Mouse (Mus musculus): ENCODE results near the gene Mpp3.
A peak's percentile ranks its signal among the peaks of the same experiment; 100 is the strongest.
"Not testable (repeated sequence)": the region's sequence is repeated elsewhere in the genome, so short reads cannot be mapped to it uniquely, and the experiment has no call there.

The Mpp3 gene

DNA sequence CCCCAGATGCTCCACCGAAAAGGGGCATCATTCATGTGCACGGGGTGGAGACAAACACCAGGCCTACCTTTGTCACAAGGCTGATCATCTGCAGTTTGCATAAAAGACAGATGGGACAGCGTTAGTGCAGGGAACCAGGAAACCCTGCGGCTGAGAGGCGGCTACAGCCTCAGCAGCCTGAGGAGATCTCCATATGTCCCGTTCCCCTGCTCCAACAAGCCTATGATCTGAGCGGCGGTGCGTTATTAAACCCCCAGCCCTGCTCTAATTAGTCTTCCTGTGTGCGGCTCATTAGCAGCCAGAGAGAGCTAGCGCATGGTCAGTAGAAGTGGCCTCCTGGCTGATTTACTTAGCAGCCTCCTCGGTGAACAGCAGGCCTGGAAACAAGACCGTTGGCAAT lies 18.1 kb downstream of the Mpp3 start:
- DNase-seq (ENCODE audit: low read depth): no peak

DNA sequence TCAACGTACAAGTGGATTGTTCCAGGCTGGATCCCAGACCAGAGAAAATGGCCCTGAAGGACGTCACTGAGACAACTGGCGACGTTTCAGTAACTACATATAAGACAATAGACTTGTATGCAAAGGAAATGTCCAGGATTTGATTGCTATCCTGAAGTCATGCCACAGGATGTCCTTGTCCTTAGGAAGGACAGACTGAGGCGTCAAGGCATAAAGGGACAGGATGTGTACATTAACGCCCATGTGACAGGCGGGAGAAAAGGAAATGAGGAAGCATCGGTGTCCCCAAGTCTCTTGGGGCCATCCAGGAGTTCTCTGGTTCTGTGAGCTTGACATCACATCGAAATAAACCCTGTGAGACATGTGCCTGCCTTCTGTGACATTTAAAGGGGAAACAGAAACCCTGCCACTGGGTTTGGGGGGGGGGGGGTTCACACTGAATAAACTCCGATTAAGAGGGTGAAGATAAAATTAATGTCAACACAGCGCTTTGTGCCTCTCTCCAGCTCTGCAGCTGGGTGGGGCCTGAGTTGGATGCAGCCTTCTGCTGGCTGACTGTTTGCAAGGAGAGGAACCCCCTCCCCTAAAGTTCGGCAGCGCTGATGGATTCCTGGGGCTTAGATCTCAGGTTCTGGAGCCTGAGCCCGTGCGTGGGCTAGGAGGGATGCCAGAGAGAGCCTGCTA lies 19.2 kb downstream of the Mpp3 start:
- DNase-seq (ENCODE audit: low read depth): no peak

DNA sequence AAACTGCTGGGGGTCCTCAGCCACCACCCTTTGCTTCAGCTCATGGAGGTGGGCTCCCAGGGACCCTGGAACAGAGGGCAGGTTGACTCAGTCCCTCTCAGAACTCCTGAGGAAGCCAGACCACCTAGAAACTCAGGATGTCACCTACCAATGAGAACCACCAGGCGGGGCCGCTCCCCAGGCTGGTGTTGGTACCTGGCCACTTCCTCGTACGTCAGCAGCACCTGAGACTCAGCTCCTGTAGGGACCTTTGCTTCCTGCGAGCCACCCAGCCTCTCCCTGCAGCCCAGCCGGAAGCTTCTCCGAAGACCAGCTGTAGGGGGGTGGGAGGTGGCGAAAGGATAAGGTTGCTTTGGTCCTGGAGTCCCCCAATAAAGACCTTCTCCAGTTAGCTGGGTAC lies 19.9 kb downstream of the Mpp3 start:
- DNase-seq (ENCODE audit: low read depth): no peak

DNA sequence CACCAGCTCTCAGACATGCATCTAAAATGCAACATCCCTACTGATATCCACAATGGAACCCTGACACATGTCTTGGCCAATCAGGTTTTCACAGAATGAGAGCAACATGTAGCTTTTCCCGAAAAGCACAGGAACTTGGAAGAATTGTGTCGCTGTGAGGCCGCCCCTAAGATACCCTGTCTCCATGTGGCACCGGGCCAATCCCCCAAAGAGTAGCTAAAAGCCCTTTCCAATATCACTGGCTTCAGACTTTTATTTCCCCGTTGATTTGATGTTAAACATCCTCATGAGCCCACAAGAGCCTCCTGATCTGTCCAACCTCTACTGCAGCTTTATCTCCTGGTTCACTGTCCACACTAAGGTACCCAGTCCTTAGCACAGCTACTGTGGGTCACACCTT lies 21.6 kb downstream of the Mpp3 start:
- no peak for DNase-seq (ENCODE audit: low read depth)

DNA sequence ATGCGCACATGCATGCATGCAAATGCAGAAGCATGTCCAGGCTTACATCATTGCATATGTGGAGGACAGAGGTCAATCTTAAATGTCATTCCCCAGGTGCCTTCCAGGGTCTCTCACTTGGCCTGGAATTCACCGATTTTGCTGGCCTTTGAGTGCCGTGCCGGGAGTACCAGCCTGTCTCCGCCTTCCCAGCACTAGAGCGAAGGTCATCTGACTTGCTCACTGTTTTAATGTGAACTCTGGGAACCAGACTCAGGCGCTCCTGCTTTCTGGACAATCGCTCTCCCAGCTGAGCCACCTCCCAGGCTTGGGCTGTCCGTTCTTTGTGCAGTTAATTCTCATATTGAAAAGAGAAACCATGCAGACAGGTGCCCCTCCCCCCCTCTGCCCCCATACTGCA lies 22.0 kb downstream of the Mpp3 start:
- no peak for DNase-seq (ENCODE audit: low read depth)

DNA sequence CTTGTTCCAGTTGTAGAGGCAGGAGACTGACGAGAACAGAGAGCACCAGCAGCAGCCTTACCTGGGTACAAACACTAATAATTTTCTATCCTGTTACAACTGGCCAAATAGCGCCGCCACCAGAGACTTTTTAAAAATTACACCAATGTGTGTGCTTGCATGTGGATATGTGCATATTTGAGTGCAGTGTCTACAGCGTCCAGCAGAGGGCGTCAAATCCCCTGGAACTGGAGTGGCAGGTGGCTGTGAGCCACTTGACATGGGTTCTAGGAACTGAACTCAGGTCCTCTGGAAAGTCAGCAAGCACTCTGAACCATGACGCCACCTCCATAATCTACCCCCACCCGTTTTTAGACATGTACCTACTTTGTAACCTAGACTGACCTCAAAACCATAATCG lies 24.0 kb downstream of the Mpp3 start:
- no peak for DNase-seq (ENCODE audit: low read depth)

DNA sequence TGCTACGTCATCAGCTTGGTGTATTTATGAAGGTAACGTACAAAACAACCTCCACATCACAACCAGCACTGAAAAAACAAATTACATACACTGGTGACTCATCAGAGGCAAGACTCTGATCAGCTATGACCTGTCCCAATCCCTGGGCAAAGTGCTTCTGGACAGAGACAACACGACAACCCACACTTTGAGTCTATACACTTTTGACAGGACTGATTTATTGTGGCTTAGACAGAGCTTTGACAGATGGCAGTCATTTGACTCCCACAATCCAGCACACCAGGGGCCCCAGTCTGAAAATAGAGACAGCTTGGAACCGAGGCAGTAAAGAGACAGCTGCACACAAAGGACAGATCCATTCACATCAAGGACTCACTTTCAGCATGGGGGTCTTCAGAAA lies 28.8 kb downstream of the Mpp3 start:
- DNase-seq (ENCODE audit: low read depth): no peak

DNA sequence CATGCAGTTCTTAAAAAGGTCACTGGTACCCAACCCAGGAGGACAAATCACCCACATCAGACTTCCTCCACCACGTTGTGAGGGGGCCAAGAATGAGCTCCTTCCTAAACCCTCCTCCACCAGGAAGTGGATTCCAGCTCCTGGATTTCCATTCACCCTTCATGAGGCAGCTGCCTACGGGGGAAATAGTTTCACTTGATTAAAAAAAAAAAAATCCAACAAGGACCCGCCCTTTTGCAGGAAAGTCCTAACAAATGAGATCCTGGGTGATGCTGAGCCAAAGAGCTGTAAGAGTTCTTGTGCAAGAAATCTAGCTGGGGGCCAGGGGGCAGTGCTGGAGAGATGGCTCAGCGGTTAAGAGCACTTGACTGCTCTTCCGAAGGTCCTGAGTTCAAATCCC lies 30.0 kb downstream of the Mpp3 start:
- DNase-seq (ENCODE audit: low read depth): peak; percentile 58

DNA sequence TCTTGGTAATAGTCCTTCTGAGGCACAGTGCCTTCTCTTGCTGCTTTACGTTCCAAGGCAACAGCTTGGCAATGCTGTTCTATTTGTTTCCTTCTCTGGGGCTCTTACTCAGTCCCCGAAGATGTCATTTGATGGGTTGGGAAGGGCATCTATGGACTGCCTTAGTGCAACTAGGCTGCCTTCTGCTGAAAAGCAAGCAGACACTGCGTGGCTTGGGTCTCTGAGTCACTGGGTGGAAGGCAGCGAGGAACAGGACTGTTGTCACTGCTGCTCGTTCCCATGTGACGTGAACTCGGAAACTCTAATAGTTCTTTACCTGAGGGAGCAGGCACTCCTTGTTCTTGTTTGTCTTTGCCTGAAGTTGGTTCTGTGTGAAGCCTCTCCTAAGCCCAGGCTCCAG lies 32.3 kb downstream of the Mpp3 start:
- DNase-seq (ENCODE audit: low read depth): no peak

DNA sequence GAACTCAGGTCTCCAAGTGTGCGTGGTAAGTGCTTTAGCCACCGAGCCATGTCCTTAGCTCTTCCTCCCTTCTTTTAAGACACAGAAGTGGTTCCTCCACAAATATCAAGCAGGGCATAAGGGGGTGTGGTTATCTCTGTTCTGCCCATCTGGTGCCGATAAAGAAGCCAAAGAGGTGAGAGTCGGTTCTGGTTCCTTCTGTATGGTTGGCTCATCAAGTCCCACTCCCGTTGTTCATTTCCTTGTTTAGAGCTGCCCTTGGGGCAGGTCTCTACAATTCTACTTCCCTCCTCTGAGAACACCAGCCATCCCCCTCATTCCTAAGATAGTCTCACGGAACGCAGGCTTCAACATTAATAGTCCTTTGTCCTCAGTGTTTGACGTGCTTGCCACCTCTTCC lies 34.2 kb downstream of the Mpp3 start:
- DNase-seq (ENCODE audit: low read depth): no peak

DNA sequence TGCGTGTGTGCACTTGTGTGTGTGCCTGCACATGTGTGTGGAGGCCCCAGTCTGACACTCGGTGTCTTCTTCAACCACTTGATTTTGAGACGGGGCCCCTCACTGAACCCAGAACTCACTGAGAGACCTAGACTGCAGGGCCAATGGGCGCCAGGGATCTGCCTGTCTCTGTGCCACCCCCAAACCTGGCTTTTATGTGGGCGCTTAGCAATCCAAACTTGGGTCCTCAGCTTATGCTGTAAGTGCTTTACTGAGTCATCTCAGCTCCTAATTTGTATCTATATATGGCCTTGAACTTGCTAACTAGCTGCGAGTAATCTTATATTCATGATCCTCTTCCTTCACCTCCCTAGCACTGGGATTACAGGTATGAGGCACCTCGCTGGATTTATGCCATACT lies 35.9 kb downstream of the Mpp3 start:
- no peak for DNase-seq (ENCODE audit: low read depth)

DNA sequence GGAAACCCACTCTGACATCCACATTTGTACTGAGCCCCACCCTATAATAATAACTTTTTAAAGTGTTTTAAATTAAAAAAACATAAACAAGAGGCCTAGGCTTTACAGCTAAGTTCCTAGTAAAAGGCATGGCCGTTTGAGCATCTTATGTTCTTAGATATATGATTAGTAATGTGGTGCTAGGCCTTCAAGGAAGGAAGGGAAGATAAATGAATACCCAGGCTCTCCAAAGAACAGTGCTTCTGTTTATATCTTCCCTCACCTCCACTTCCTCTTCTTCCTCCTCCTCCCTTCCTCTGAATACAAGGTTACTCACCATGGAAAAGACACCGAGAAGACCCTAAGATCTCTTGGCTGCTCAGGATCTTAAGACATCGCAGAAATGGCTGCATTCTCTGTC lies 36.4 kb downstream of the Mpp3 start:
- DNase-seq (ENCODE audit: low read depth): no peak

DNA sequence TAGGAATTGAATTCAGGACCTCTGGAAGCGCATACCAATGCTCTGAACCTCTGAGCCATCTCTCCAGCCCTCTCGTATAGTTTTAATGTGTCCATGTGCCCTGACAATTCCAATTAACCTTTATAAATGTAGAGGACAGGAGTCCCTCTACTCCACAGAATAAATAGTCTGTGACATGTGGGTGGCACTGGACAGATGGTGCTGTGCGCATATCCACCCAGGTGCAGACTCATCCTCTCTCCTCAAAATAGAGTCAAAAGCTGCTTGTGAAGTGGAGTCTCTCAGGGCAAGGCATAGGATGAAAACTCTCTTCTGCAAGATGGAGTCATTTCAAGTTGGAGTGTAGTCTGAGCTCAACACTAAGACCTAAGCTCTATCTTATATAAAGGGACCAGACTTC lies 38.0 kb downstream of the Mpp3 start:
- DNase-seq (ENCODE audit: low read depth): no peak

DNA sequence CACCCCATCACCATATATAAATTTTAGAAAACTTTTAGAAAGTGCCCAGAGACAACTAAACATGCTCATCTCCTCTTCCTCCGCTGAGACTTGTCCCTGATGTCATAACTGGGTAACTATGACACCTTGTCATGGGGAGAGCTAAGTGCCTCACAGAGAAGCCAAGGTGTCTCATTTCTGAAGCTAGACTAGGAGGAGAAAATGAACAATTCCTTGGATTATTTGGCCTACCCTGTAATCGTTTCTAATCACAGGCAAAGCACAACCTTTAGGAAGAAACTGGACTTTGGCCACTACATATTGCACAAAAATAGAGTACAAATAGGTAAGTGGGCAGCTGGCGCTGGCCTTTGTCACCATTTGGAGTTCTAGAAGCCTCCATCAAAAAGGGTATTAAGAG lies 41.3 kb downstream of the Mpp3 start, which contains the start of gene Dusp3:
Gene Dusp3, minus strand, starts transcription at position 101 of the 400 bp plus-strand sequence.
- DNase-seq (ENCODE audit: low read depth): no peak

DNA sequence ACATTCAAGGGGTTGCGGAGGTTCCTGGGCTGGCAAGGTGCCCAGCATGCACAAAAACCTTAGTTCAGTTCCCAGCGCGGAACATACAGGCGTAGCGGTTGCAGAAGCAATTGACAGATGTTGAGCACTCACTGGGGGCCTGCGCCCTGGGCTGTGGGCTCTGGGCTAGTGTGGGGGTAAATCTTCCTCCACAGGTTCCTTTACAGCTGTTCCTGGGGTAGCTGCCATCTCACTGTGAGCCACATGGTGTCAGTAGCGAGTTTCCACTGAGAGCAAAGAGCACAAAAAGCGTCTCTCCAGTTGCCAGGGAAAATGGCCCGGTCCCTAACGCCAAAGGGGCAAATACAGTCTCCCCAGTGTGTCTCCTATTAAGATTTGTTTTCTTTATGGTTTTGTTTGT lies 42.3 kb downstream of the Mpp3 start:
- DNase-seq (ENCODE audit: low read depth): peak; percentile 89

DNA sequence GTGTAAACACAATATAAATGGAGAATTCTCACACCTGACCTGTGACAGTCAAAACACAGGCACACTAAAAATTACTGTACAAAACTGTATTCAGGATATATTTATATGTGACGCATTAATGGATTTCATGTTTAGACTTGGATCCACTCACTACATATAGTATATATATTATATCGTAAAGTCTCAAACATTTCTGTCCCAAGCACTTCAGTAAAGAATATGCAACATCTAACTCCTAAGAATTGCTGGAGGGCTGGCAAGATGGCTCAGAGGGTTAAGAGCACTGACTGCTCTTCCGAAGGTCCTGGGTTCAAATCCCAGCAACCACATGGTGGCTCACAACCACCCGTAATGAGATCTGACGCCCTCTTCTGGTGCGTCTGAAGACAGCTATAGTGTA lies 42.8 kb downstream of the Mpp3 start:
- DNase-seq (ENCODE audit: low read depth): not testable (repeated sequence)

DNA sequence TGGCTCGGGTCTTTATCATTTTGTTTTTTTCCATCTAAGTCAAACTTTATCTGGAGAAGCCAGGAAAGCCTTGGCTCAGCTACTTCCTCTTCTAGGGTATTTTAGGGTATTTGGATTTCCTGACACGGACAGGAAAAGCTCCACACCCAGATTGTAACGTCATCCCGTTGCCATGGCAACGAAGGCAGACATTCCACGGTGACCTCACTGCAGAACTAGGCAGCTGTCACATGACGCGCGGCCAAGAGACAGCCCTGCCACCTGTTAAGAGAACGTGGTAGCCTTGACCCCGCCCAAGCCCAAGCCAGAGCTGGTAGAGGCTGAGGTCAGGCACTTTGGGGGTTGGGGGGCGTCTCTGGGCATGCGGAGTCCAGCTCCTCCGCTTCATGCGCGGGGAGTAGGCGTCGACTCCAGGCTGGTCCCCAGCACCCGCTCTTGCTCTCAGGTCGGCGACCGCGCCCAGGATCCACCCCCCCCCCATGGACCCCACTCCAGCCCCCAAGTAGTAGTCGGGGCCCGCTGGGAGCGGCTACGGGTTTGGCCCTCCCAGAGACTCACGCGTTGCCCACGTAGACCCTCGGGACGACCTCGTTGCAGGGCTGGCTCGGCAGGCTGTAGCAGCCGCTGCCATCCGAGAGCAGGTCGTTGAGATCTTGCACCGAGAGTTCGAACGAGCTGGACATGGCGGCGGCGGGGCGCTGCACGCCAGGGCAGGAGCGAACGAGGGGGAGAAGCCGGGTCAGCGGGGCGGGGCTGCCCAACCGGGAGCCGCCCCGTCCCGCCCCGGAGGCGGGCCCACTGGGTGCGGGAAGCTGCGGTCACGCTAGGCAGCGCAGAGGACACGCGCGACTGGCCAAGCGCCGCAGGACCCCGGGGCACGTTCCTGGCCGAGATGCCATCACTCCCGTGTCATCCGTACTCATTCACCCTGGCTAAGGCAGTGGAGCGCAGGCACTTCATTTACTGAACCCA lies 43.9 kb downstream of the Mpp3 start, which contains the start of gene Cfap97d1:
Gene Cfap97d1, plus strand, starts transcription at position 226 of the 972 bp plus-strand sequence.
- peak; percentile 99 for DNase-seq (ENCODE audit: low read depth)

DNA sequence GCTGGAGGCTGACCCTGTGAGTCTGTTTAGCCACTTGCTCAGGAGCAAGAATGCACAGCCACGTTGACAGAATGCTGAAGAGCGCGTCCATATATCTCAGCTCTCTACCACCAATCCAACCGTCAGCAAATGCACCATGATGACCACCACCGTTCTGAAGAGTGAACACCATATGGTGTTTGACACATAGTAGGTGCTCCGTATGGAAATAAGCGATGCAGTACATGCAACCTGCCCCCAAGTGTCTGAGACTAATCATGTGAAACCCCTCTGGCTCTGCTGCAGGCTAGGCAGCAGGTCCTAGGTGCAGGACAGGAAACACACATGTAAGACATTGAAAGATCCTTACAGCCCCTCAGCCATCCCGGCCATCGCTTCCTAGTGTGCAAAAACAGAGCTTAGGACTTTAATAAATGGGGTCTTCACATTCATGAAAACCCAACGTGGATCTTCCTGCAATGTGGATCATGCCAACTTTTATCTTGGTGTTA lies 44.8 kb downstream of the Mpp3 start:
- DNase-seq (ENCODE audit: low read depth): no peak

DNA sequence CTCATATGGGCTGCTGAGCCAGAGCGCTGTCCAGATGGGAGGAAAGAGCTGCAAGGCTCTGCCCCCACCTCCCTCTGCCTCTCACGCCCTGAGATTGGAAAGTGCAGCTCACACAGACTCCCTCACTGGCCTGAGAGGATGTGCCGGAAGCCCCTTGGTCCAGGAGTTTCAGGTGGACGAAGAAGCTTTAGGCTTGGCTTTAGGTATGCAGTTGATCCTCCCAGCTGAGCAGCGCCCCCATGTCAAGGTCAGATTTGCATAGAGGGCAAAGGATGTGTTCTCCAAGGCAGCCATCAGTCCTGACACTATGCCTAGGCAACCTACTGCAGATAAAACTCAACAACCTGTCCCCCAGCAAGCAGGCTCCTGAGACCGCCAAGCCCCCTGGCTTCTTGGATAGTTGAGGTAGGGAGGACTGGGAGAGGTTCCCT lies 45.3 kb downstream of the Mpp3 start:
- DNase-seq (ENCODE audit: low read depth): no peak

DNA sequence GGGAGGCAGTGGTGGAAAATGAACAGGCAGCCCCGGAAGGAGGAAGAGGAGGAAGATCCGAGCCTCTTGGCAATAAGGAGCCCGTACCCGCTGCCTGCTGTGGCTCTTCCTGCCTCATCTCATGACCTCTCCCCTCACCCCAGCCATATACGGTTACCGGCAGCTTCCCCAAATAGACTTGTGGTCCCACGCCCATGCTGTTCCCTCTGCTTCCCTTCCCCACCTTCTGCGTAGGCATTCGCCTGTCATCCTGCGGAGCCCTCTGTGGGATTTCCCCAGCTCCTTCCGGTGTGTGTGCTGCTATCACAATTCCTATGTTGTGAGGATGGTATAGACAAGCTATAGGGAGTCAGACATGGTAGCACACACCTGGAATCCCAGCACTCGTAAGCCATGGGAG lies 46.4 kb downstream of the Mpp3 start:
- no peak for DNase-seq (ENCODE audit: low read depth)

DNA sequence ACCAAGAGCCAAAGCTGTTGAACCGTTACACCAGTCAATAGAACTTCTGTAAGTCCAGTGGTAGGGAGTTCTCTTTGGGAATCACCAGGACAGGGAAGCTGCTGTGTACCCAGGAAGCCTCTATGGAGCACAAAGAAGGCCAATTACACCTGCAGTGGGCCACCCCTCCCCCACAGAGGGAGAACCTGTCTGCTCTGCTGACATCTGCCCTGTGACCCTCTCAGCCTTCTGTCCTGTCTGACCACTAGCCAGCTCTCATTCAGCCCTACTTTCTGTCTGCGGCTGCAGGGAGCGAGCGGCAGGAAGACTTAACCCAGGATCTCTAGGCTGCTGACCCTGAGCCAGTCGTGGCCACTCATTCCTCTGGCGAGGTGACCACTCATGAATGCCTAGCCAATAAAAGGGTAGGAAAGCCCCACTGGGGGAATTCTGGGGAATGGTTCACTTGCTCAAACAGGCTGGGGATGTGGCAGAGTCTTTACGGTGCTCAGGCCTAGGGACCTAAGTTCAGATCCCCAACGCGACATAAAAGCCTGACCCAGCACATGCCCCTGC lies 47.6 kb downstream of the Mpp3 start:
- no peak for DNase-seq (ENCODE audit: low read depth)

DNA sequence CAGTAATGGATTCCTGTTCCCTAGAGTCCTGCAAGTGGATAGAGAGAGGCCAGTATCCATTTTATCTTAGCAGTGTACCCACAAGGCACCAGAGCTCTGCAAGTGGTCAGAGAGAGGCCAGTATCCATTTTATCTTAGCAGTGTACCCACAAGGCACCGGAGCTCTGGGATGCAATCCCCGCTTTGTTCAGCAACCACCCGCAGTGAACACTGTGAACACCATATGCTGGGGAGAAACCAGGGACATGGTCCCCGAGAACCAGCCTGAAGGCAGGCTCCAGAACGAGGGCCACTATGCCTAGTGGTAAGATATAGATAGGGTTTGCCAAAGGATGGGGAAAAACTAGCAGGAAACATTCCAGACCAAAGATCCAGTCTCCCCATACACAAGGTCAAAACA lies 49.1 kb downstream of the Mpp3 start:
- DNase-seq (ENCODE audit: low read depth): no peak

DNA sequence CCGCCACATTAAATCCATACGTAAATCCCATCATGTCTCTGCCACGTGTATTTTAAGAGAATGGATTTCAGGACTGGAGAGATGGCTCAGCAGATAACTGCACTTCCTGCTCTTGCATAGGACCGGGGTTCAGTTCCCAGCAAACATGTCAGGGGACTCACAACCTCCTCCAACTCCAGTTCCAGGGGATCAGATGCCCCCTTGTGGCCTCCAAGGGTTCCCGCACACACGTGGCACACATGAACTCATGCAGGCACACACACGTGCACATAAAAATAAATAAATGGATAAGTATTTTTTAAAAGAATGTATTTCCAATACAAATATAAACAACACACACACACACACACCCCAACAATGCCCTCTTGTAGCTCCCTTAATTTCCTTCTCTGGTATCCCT lies 51.3 kb downstream of the Mpp3 start:
- DNase-seq (ENCODE audit: low read depth): no peak

All from NIH3T3 (cell line).